Mouse (Mus musculus) limb, embryonic 13.5 days (tissue): ENCODE measurements at regions not wholly inside any gene's neighbourhood (a gene's known extent, or its start where the extent isn't known, plus 50 kb on each side); places are given as distances from the start of the nearest gene placed in this dataset.
A peak's percentile ranks its signal among the peaks of the same experiment; 100 is the strongest.

Experiments used
- ATAC-seq: fragments of 200-750 bp; cut with Nextera tagmentation; 2 replicates; pipeline ENCODE4 v1.8.0; 2017; ENCODE audit warnings: low read depth, moderate number of reproducible peaks, moderate TSS enrichment; ENCODE audit not compliant: low FRiP score
- H3K27ac ChIP-seq: fragments of 300-500 bp; sonication (generic); 2 replicates; pipeline ENCODE4 v1.5.1; 2015; ENCODE audit warnings: inconsistent platforms, mild to moderate bottlenecking, moderate library complexity
- H3K27me3 ChIP-seq: fragments of 300-500 bp; sonication (generic); 2 replicates; pipeline ENCODE4 v1.6.1; 2015; ENCODE audit warnings: mild to moderate bottlenecking, inconsistent platforms
- H3K36me3 ChIP-seq: fragments of 300-500 bp; sonication (generic); 2 replicates; pipeline ENCODE4 v1.6.1; 2015; ENCODE audit warnings: inconsistent platforms, mild to moderate bottlenecking, moderate library complexity
- H3K4me1 ChIP-seq: fragments of 300-500 bp; sonication (generic); 2 replicates; pipeline ENCODE4 v1.6.1; 2015; ENCODE audit warnings: inconsistent platforms
- H3K4me2 ChIP-seq: fragments of 300-500 bp; sonication (generic); replicated peaks from 2 replicates; pipeline ENCODE4 v1.6.1; 2015; ENCODE audit warnings: inconsistent platforms, mild to moderate bottlenecking, moderate library complexity
- H3K4me3 ChIP-seq: fragments of 300-500 bp; sonication (generic); 2 replicates; pipeline ENCODE4 v1.5.1; 2015; ENCODE audit warnings: moderate library complexity, mild to moderate bottlenecking, inconsistent platforms
- H3K9ac ChIP-seq: fragments of 300-500 bp; sonication (generic); 2 replicates; pipeline ENCODE4 v1.6.1; 2015; ENCODE audit warnings: mild to moderate bottlenecking, inconsistent platforms
- H3K9me3 ChIP-seq: fragments of 300-500 bp; sonication (generic); 2 replicates; pipeline ENCODE4 v1.6.1; 2016; ENCODE audit warnings: inconsistent platforms
- WGBS: fragments of 180-500 bp; shearing (Covaris S2); methylation state at CpG from one replicate; pipeline ENCODE4 v1.1.7; 2015; 5-methylcytosine and 5-hydroxymethylcytosine counted together

DNA sequence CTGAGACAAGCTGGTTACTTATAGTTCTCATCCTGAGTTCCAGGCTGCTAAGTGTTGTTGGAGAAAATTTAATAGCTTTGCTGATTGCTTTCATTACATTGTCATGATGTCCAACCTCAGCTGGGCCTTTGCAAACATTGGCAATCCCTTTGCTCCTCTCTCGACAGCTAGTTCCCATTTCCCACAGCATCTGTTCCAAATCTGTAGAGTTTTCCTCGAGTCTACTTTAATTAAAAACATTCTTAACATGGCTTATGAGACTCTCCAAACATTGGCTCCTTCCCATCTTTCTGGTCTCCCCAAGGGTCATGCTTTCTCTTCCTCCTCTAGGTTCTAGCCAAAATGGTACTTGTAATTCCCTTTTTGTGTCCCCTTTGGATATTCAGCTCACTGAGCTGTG is 672.6 kb upstream of the Gm8797 start:
- no peaks in the 10 kb centered on the region for H3K27me3 ChIP-seq
- ATAC-seq: no peak
- no peaks in the 10 kb centered on the region for H3K4me1 ChIP-seq
- no peak overlapping the region for H3K4me2 ChIP-seq
- no peak overlapping the region for H3K27ac ChIP-seq
- no peak overlapping the region for H3K4me3 ChIP-seq
- no peaks in the 10 kb centered on the region for H3K36me3 ChIP-seq
- WGBS: 10% methylated on average over 2 of the region's 2 CpGs
- no peak overlapping the region for H3K9ac ChIP-seq
- H3K9me3 ChIP-seq: 0 out of 2 replicates have a peak, but pooled peaks cover 9% of the 10 kb centered on the region

DNA sequence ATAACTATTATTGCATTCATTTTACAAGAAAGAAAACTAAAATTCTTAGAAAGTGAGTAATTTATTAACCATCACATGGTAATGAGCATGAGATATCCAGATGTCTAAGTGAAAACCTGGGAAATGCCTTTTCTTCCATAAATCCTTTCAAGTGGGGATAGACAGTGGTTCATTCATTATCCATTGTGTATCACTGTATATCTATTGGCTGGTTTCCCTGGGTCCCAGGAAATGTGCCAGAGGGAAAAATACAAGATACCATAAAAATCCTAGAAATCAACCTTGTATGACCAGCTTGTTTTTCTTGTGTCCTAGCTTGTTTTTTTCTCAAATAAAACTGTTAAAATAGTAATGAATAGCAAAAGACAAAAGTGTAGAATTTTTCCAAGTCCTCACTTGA is 663.9 kb upstream of the Gm8797 start:
- Histone ChIP-seq H3K27me3 (no peaks in the 10 kb centered on the region), H3K9me3 (no peaks in the 10 kb centered on the region), H3K27ac (no peak overlapping the region), H3K36me3 (no peaks in the 10 kb centered on the region), H3K4me1 (peaks cover 27% of the 10 kb centered on the region), H3K4me3 (no peak overlapping the region), H3K9ac (no peak overlapping the region), H3K4me2 (no peak overlapping the region)
- ATAC-seq: no peak

DNA sequence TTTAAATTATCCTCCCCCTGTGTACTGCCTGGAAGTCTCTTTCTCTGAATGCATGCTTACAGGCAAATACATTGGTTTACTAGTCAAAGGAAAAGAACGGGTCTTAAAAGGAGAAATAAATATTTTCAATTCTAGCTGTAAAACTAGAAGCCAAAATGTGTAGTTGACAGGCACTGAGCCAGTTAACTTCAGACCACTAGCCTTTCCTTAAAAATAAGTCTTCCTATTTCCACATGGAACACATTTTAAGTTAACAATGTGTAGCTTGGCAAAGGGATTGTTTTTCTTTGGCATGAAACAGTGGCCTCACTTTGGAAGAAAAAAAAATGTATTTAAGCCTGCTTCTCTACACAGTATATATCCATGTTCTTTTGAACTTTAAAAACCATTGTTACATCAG is 661.7 kb upstream of the Gm8797 start:
- H3K27ac ChIP-seq: peak overlapping the region; percentile 17; the same call in 1 of the 2 replicates
- peak; percentile 39; the same call in 1 of the 2 replicates for ATAC-seq

DNA sequence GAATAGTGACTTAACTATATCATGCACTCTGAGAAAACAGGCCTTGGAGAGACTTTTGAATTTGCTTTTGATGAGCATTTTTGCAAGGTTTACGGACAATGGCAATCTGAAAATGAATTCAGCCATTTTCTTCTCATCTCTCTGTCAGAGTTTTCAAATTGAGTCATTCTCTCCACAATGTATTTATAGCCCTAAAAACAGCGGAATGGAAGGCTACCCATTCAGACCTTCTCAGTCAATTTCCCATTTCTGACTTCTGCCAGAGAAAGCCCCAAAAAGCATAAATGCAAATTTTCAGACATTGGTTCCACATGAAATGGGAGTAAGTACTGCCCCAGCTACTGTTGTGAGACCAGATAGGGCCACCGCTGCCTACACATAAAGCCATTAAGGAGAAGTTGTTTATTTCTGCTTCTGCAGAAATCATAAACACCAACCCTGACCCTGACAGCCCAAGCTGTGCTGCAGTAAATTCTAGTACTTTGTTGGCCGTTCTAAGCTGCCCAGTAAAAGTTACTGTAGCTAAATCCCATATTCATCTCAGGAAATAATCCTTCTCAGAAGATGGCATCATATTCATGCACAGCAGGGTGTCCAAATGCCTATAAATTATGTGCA is 661.1 kb upstream of the Gm8797 start:
- no peaks in the 10 kb centered on the region for H3K27me3 ChIP-seq
- H3K9me3 ChIP-seq: no peaks in the 10 kb centered on the region
- peak overlapping the region; percentile 45; the same call in 1 of the 2 replicates for H3K4me2 ChIP-seq
- H3K27ac ChIP-seq: peak overlapping the region; percentile 56; the same call in 1 of the 2 replicates
- H3K9ac ChIP-seq: no peak overlapping the region
- 45% methylated on average over 4 of the region's 4 CpGs for WGBS
- H3K4me1 ChIP-seq: peaks cover 30% of the 10 kb centered on the region
- ATAC-seq: peak; percentile 18; the same call in 1 of the 2 replicates
- H3K36me3 ChIP-seq: no peaks in the 10 kb centered on the region
- no peak overlapping the region for H3K4me3 ChIP-seq

More for the DNA sequence above, 661.7 kb upstream of the Gm8797 start:
- H3K4me3 ChIP-seq: no peak overlapping the region
- WGBS: 17% methylated on average over 1 of the region's 1 CpGs
- H3K4me1 ChIP-seq: peaks cover 30% of the 10 kb centered on the region
- no peak overlapping the region for H3K9ac ChIP-seq
- H3K36me3 ChIP-seq: no peaks in the 10 kb centered on the region
- no peaks in the 10 kb centered on the region for H3K27me3 ChIP-seq
- H3K4me2 ChIP-seq: 0 out of 2 replicates have a peak overlapping the region, but pooled peaks have one; percentile 9
- no peaks in the 10 kb centered on the region for H3K9me3 ChIP-seq

DNA sequence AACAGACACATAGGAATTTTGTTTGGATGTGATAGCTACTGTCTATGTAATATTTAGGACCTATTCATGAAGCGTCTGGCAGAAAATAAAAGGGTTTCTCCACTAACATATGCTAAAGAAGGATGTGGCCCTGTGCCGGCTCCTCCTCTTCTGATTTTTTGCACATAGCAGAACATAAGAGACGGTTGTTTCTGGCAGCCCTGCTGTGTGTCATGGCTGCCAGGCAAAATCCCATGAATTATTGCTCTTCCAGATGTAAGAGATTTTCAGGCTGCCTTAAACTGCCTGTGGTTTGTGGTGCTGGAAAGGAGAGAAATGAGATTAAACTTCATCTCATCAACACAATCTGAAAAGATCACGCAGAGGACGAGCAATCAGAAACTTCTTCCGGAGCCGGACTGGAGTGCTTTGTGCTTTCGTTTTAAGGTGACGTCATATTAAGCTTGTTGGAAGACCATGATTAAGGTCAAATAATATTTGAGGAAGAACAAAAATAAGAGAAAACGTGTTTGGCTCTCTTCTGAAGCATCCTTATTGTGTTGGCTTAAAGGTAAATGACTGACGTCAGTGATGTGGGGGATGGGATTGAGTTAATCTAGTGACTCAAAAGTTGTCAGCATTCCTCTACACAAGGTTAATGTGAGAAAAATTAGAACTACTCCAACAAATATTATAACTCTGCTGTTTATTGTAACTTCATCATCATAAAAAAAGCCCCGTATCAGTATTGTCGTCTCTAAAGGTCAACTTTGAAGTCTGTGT is 660.3 kb upstream of the Gm8797 start:
- peak; percentile 78 for ATAC-seq
- 41% methylated on average over 13 of the region's 13 CpGs for WGBS
- H3K4me3 ChIP-seq: peak overlapping the region; percentile 13

DNA sequence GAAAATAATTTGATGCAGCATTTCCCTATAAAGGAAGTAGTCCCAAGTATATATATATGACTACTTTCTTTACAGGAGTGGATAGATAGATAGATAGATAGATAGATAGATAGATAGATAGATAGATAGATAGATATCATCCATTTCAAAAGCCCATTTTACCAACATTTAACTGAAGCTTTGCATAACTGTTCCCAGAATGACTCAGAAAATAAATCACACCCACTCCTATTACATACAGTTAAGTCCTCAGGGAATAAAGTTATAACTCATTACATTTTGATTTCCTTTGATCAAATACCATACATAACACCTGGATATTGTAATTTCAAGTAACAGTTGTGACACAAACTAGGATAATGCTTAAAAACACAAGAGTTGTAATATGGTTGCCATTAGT is 659.6 kb upstream of the Gm8797 start:
- H3K4me2 ChIP-seq: no peak overlapping the region; the same call in 1 of the 2 replicates
- peaks cover 30% of the 10 kb centered on the region for H3K4me1 ChIP-seq
- H3K27me3 ChIP-seq: no peaks in the 10 kb centered on the region
- no peaks in the 10 kb centered on the region for H3K9me3 ChIP-seq
- H3K4me3 ChIP-seq: no peak overlapping the region
- ATAC-seq: no peak
- H3K36me3 ChIP-seq: no peaks in the 10 kb centered on the region
- no peak overlapping the region for H3K27ac ChIP-seq
- no peak overlapping the region for H3K9ac ChIP-seq

More for the DNA sequence above, 660.3 kb upstream of the Gm8797 start:
- 0 out of 2 replicates have a peak overlapping the region, but pooled peaks have one; percentile 32 for H3K9ac ChIP-seq
- peak overlapping the region; percentile 56; the same call in 1 of the 2 replicates for H3K27ac ChIP-seq
- H3K4me1 ChIP-seq: peaks cover 30% of the 10 kb centered on the region
- H3K36me3 ChIP-seq: no peaks in the 10 kb centered on the region
- no peaks in the 10 kb centered on the region for H3K27me3 ChIP-seq
- no peaks in the 10 kb centered on the region for H3K9me3 ChIP-seq
- H3K4me2 ChIP-seq: peak overlapping the region; percentile 45
